In genomic region chr2:122348531-122349131, GRCm38 (mm10) we compare ENCODE assay signal across 8 mouse cellular contexts. TPM values are rescaled to one million over a fixed set of nuclear protein-coding genes. Genes with fewer than 3 reads are reported as not detected.
DNase-seq lines count a peak whose midpoint lies in the region; ATAC-seq and TF ChIP-seq lines count a peak whose summit lies in the region.

No protein-coding gene starts in this region.

- intact Hi-C loops in left cerebral cortex, postnatal 4 days (cut with DNase I) = no loop called here

- no peaks in the 10 kb centered on the region for H3K4me1 ChIP-seq in intestine, postnatal 0 days (replicated peaks; ENCODE audit: control insufficient read depth, insufficient read depth, low read length)
- H3K4me1 ChIP-seq in midbrain, embryonic 11.5 days (ENCODE audit: control insufficient read depth, insufficient read depth, low read length) = peaks cover 22% of the 10 kb centered on the region

- peak overlapping the region; percentile 73 for H3K9ac ChIP-seq in intestine, postnatal 0 days (ENCODE audit: low read depth, low read length)
- peak overlapping the region; percentile 96 for H3K9ac ChIP-seq in midbrain, embryonic 11.5 days (ENCODE audit: low read length)

- no peaks in the 10 kb centered on the region; the same call in 1 of the 2 replicates for H3K27me3 ChIP-seq in intestine, postnatal 0 days (replicated peaks; ENCODE audit: control insufficient read depth, insufficient read depth, low read length)
- no peaks in the 10 kb centered on the region for H3K27me3 ChIP-seq in midbrain, embryonic 11.5 days (ENCODE audit: control insufficient read depth, insufficient read depth, low read length)

- no peaks in the 10 kb centered on the region for H3K9me3 ChIP-seq in intestine, postnatal 0 days (ENCODE audit: control insufficient read depth)
- H3K9me3 ChIP-seq in midbrain, embryonic 11.5 days (ENCODE audit: control insufficient read depth, low read length) = no peaks in the 10 kb centered on the region

- H3K36me3 ChIP-seq in intestine, postnatal 0 days (ENCODE audit: control insufficient read depth, insufficient read depth) = peaks cover 12% of the 10 kb centered on the region; the same call in 1 of the 2 replicates
- H3K36me3 ChIP-seq in midbrain, embryonic 11.5 days (ENCODE audit: control insufficient read depth, insufficient read depth, low read length) = no peaks in the 10 kb centered on the region

- ATAC-seq in intestine, postnatal 0 days = peak; percentile 83
- peak; percentile 89 for ATAC-seq in midbrain, embryonic 11.5 days (ENCODE audit: low FRiP score)

- peak overlapping the region; percentile 70 for H3K4me2 ChIP-seq in intestine, postnatal 0 days (replicated peaks; ENCODE audit: low read depth)
- peak overlapping the region; percentile 64 for H3K4me2 ChIP-seq in midbrain, embryonic 11.5 days

- peak; percentile 95 for TF ChIP-seq CTCF in intestine, postnatal 0 days (IDR thresholded peaks at IDR 0.05; ENCODE audit: low read depth)

- peak; percentile 70 for DNase-seq in adrenal gland, adult 8-10 months
- DNase-seq in embryo, embryonic 11.5 days (ENCODE audit: low read depth, low spot score) = peak; percentile 62
- peak; percentile 94 to 96 for DNase-seq in gastrocnemius, postnatal 4 days (ENCODE audit: low spot score in 2 of 2)
- peak; percentile 96 for DNase-seq in left cerebral cortex, postnatal 4 days
- peak; percentile 99 for DNase-seq in midbrain, embryonic 11.5 days (ENCODE audit: low spot score, missing footprints)
- peak; percentile 92 for DNase-seq in right cerebral cortex, postnatal 4 days
- peak; percentile 85 for DNase-seq in yolk sac, embryonic 10.5 days (ENCODE audit: low spot score)

- H3K27ac ChIP-seq in intestine, postnatal 0 days (ENCODE audit: low read depth, low read length) = peak overlapping the region; percentile 86
- H3K27ac ChIP-seq in midbrain, embryonic 11.5 days (ENCODE audit: low read depth, low read length) = peak overlapping the region; percentile 98

- peak overlapping the region; percentile 64 for H3K4me3 ChIP-seq in intestine, postnatal 0 days (ENCODE audit: low read depth, low read length)
- H3K4me3 ChIP-seq in midbrain, embryonic 11.5 days (ENCODE audit: low read depth, low read length) = peak overlapping the region; percentile 55

- 0% methylated on average over 47 of the region's 63 CpGs for whole genome bisulfite sequencing in intestine, postnatal 0 days
- WGBS in midbrain, embryonic 11.5 days = under 1% methylated on average over 47 of the region's 63 CpGs

RNA-seq across cellular contexts. Expression of gene Shf, which starts 20.3 kb away (rescaled TPM):
- total RNA-seq in adrenal gland, adult 8-10 months (2022) = 10 to 100 TPM in 2 of 4 experiments, 1 to 10 TPM in 2; 8.1 to 18.5 (median 13.8) TPM
- total RNA-seq in gastrocnemius, postnatal 4 days (2021) = 10 to 100 TPM; 11.9 to 12.2 TPM
- polyA plus RNA-seq in intestine, postnatal 0 days (2015; fragmentation: Nextera tagmentation; extraction: Ambion mirVana) = 1.8 and 2.0 TPM in 2 replicates
- 10 to 100 TPM; 54.9 to 56.9 TPM for total RNA-seq in left cerebral cortex, postnatal 4 days (2021)
- 6.7 and 9.2 TPM in 2 replicates for polyA plus RNA-seq in midbrain, embryonic 11.5 days (2014; fragmentation: Nextera tagmentation; extraction: Ambion mirVana)

RNA-seq across cellular contexts. Expression of gene Duox1, which starts 33.2 kb away (rescaled TPM):
- total RNA-seq in adrenal gland, adult 8-10 months (2022) = under 1 TPM in 2 of 4 experiments, not detected in 2; 0.06 to 0.13 TPM
- under 1 TPM; 0.37 to 0.49 TPM for total RNA-seq in gastrocnemius, postnatal 4 days (2021)
- polyA plus RNA-seq in intestine, postnatal 0 days (2015; fragmentation: Nextera tagmentation; extraction: Ambion mirVana) = 0.07 TPM in 1 of 2 replicates, not detected in the other
- total RNA-seq in left cerebral cortex, postnatal 4 days (2021) = under 1 TPM; 0.12 to 0.36 TPM
- polyA plus RNA-seq in midbrain, embryonic 11.5 days (2014; fragmentation: Nextera tagmentation; extraction: Ambion mirVana) = 0.04 TPM in 1 of 2 replicates, not detected in the other

RNA-seq across cellular contexts. Expression of gene Duoxa1, which starts 35.1 kb away (rescaled TPM):
- total RNA-seq in adrenal gland, adult 8-10 months (2022) = under 1 TPM; 0.20 to 0.52 (median 0.32) TPM
- 1 to 10 TPM; 1.2 TPM for total RNA-seq in gastrocnemius, postnatal 4 days (2021)
- not detected in 2 replicates for polyA plus RNA-seq in intestine, postnatal 0 days (2015; fragmentation: Nextera tagmentation; extraction: Ambion mirVana)
- total RNA-seq in left cerebral cortex, postnatal 4 days (2021) = under 1 TPM; 0.40 to 0.66 TPM
- polyA plus RNA-seq in midbrain, embryonic 11.5 days (2014; fragmentation: Nextera tagmentation; extraction: Ambion mirVana) = not detected in 2 replicates

RNA-seq across cellular contexts. Expression of gene Duoxa2, which starts 49.9 kb away (rescaled TPM):
- total RNA-seq in adrenal gland, adult 8-10 months (2022) = not detected
- not detected for total RNA-seq in gastrocnemius, postnatal 4 days (2021)
- 0.83 and 1.5 TPM in 2 replicates for polyA plus RNA-seq in intestine, postnatal 0 days (2015; fragmentation: Nextera tagmentation; extraction: Ambion mirVana)
- total RNA-seq in left cerebral cortex, postnatal 4 days (2021) = under 1 TPM; 0.36 to 0.40 TPM
- not detected in 2 replicates for polyA plus RNA-seq in midbrain, embryonic 11.5 days (2014; fragmentation: Nextera tagmentation; extraction: Ambion mirVana)

RNA-seq across cellular contexts. Expression of gene Duox2, which starts 50.4 kb away (rescaled TPM):
- total RNA-seq in adrenal gland, adult 8-10 months (2022) = not detected
- under 1 TPM; 0.34 to 0.86 TPM for total RNA-seq in gastrocnemius, postnatal 4 days (2021)
- polyA plus RNA-seq in intestine, postnatal 0 days (2015; fragmentation: Nextera tagmentation; extraction: Ambion mirVana) = 0.17 and 0.38 TPM in 2 replicates
- under 1 TPM; 0.22 to 0.58 TPM for total RNA-seq in left cerebral cortex, postnatal 4 days (2021)
- polyA plus RNA-seq in midbrain, embryonic 11.5 days (2014; fragmentation: Nextera tagmentation; extraction: Ambion mirVana) = 0.03 TPM in 1 of 2 replicates, not detected in the other

Comparison
In these comparisons a context has a peak if more than half of its experiments do, and no peak if none do; other contexts are left out.
1. Peak in every context shown above with its lines: DNase-seq, ATAC-seq, H3K4me3 ChIP-seq and H3K27ac ChIP-seq.